Mouse (Mus musculus) lung, adult 18-20 months (tissue): ENCODE measurements around the gene Btbd35f3.
"Not testable (repeated sequence)": the region's sequence is repeated elsewhere in the genome, so short reads cannot be mapped to it uniquely, and the experiment has no call there.

Experiments used
- DNase-seq, 2 experiments: peaks; one replicate each; pipeline ENCODE4 v3.0.0; 2022; ENCODE audit warnings: mixed read lengths in 2 of 2

Btbd35f3 gene

GRCm38 (mm10) chrX:4037374-4037773 lies at the start of gene Btbd35f3:
TSS of gene Btbd35f3 (plus strand) at chrX:4037674.
- DNase-seq = not testable (repeated sequence)
